Mouse (Mus musculus): ENCODE results near the gene Nr0b2. TPM values are rescaled to one million over a fixed set of nuclear protein-coding genes. Genes with fewer than 3 reads are reported as not detected.

Nr0b2 gene
- polyA plus RNA-seq, 1 experiment, result 4.0 TPM

- H3K36me3 ChIP-seq (ENCODE audit: control insufficient read depth, insufficient read depth, low read length), result peaks cover 39% of the 10 kb centered on the region
- H3K27me3 ChIP-seq (ENCODE audit: control insufficient read depth, insufficient read depth, low read length), result no peaks in the 10 kb centered on the region
- H3K4me3 ChIP-seq (ENCODE audit: extremely low read depth, insufficient read depth, insufficient read length), result no peak overlapping the region
- H3K4me1 ChIP-seq (ENCODE audit: control insufficient read depth, insufficient read depth, insufficient read length), result peaks cover 4% of the 10 kb centered on the region; the same call in 1 of the 2 replicates
- TF ChIP-seq POLR2A (IDR thresholded peaks at IDR 0.05; ENCODE audit: low read depth, low read length) (no peak), CTCF (IDR thresholded peaks at IDR 0.05; ENCODE audit: extremely low read depth, insufficient read depth, insufficient read length, insufficient replicate concordance) (no peak)
- no peak overlapping the region for H3K27ac ChIP-seq (ENCODE audit: insufficient read depth, low read length)
- 77% methylated on average over 7 of the region's 7 CpGs for WGBS
- no peak for DNase-seq (ENCODE audit: low read depth in 1 of 2, low spot score in 2 of 2)
These were observed 51.0 kb downstream of the Nr0b2 start for GRCm38 (mm10) chr4:133604175-133604574.

GRCm38 (mm10) chr4:133604856-133605255 lies 51.7 kb downstream of the Nr0b2 start:
- H3K27me3 ChIP-seq (ENCODE audit: control insufficient read depth, insufficient read depth, low read length), result no peaks in the 10 kb centered on the region
- DNase-seq (ENCODE audit: low read depth in 1 of 2, low spot score in 2 of 2), result no peak
- WGBS, result 92% methylated on average over 6 of the region's 6 CpGs
- peaks cover 39% of the 10 kb centered on the region for H3K36me3 ChIP-seq (ENCODE audit: control insufficient read depth, insufficient read depth, low read length)
- H3K4me3 ChIP-seq (ENCODE audit: extremely low read depth, insufficient read depth, insufficient read length), result no peak overlapping the region
- TF ChIP-seq CTCF (IDR thresholded peaks at IDR 0.05; ENCODE audit: extremely low read depth, insufficient read depth, insufficient read length, insufficient replicate concordance) (no peak), POLR2A (IDR thresholded peaks at IDR 0.05; ENCODE audit: low read depth, low read length) (no peak)
- H3K27ac ChIP-seq (ENCODE audit: insufficient read depth, low read length), result no peak overlapping the region
- H3K4me1 ChIP-seq (ENCODE audit: control insufficient read depth, insufficient read depth, insufficient read length), result peaks cover 4% of the 10 kb centered on the region; the same call in 1 of the 2 replicates

- 91% methylated on average over 9 of the region's 9 CpGs for WGBS
- H3K27me3 ChIP-seq (ENCODE audit: control insufficient read depth, insufficient read depth, low read length), result no peaks in the 10 kb centered on the region
- H3K4me3 ChIP-seq (ENCODE audit: extremely low read depth, insufficient read depth, insufficient read length), result no peak overlapping the region
- no peak for TF ChIP-seq CTCF (IDR thresholded peaks at IDR 0.05; ENCODE audit: extremely low read depth, insufficient read depth, insufficient read length, insufficient replicate concordance)
- TF ChIP-seq POLR2A (IDR thresholded peaks at IDR 0.05; ENCODE audit: low read depth, low read length), result no peak
- H3K4me1 ChIP-seq (ENCODE audit: control insufficient read depth, insufficient read depth, insufficient read length), result peaks cover 8% of the 10 kb centered on the region; the same call in 1 of the 2 replicates
- H3K27ac ChIP-seq (ENCODE audit: insufficient read depth, low read length), result no peak overlapping the region
- H3K36me3 ChIP-seq (ENCODE audit: control insufficient read depth, insufficient read depth, low read length), result peaks cover 39% of the 10 kb centered on the region
- no peak for DNase-seq (ENCODE audit: low read depth in 1 of 2, low spot score in 2 of 2)
These were observed 52.2 kb downstream of the Nr0b2 start for GRCm38 (mm10) chr4:133605330-133605729.

Other genes with a start within 250 kb of the Nr0b2 start
- gene Wdtc1, start 199.9 kb upstream of the Nr0b2 start, polyA plus RNA-seq (2012; rRNA removed), result 33.0 and 33.3 TPM in 2 replicates
- gene Slc9a1, start 183.7 kb upstream of the Nr0b2 start, polyA plus RNA-seq (2012; rRNA removed), result 39.4 and 46.9 TPM in 2 replicates
- 0.30 and 0.31 TPM in 2 replicates for gene Tent5b, start 73.2 kb upstream of the Nr0b2 start, polyA plus RNA-seq (2012; rRNA removed)
- gene Trnp1, start 54.8 kb upstream of the Nr0b2 start, polyA plus RNA-seq (2012; rRNA removed), result 0.49 and 0.99 TPM in 2 replicates
- 0.65 and 0.76 TPM in 2 replicates for gene Kdf1, start 34.4 kb upstream of the Nr0b2 start, polyA plus RNA-seq (2012; rRNA removed)
- 28.6 and 28.7 TPM in 2 replicates for gene Nudc, start 7.4 kb upstream of the Nr0b2 start, polyA plus RNA-seq (2012; rRNA removed)
- 3.7 and 6.0 TPM in 2 replicates for gene Gpatch3, start 21.4 kb downstream of the Nr0b2 start, polyA plus RNA-seq (2012; rRNA removed)
- gene Gpn2, start 31.0 kb downstream of the Nr0b2 start, polyA plus RNA-seq (2012; rRNA removed), result 36.1 and 55.9 TPM in 2 replicates
- gene Sfn, start 48.8 kb downstream of the Nr0b2 start, polyA plus RNA-seq (2012; rRNA removed), result 15.5 and 26.1 TPM in 2 replicates
- gene Zdhhc18, start 96.8 kb downstream of the Nr0b2 start, polyA plus RNA-seq (2012; rRNA removed), result 133 and 134 TPM in 2 replicates
- 14.5 and 16.0 TPM in 2 replicates for gene Pigv, start 119.3 kb downstream of the Nr0b2 start, polyA plus RNA-seq (2012; rRNA removed)
- 142 and 150 TPM in 2 replicates for gene Arid1a, start 203.4 kb downstream of the Nr0b2 start, polyA plus RNA-seq (2012; rRNA removed)

Measured in spleen, adult 2 months (tissue).